Mouse (Mus musculus): Measurements from ENCODE around the gene Edem2. TPM values are rescaled to one million over a fixed set of nuclear protein-coding genes. Genes with fewer than 3 reads are reported as not detected.

Gene Edem2
- polyA plus RNA-seq, 1 experiment from 2014 or later = 35.6 TPM

- Histone ChIP-seq H3K4me1 (ENCODE audit: insufficient read depth) (no peaks in the 10 kb centered on the region), H3K36me3 (ENCODE audit: insufficient read depth) (no peaks in the 10 kb centered on the region), H3K4me3 (ENCODE audit: low read depth, low read length) (no peak overlapping the region), H3K9ac (no peak overlapping the region), H3K27me3 (ENCODE audit: insufficient read depth, low read length) (no peaks in the 10 kb centered on the region), H3K4me2 (no peak overlapping the region), H3K9me3 (ENCODE audit: low read depth, low read length) (no peaks in the 10 kb centered on the region), H3K27ac (ENCODE audit: low read depth) (no peak overlapping the region)
- DNase-seq (no peak), ATAC-seq (ENCODE audit: insufficient read depth) (no peak)
- 62% methylated on average over 7 of the region's 7 CpGs for WGBS
- no peak for TF ChIP-seq CTCF (IDR thresholded peaks at IDR 0.05; ENCODE audit: low read depth)
Measured at GRCm38 (mm10) chr2:155696851-155697250, 32.4 kb downstream of the Edem2 start.

GRCm38 (mm10) chr2:155696091-155696558, 33.1 kb downstream of the Edem2 start:
- Histone ChIP-seq H3K27me3 (ENCODE audit: insufficient read depth, low read length) (no peaks in the 10 kb centered on the region), H3K27ac (ENCODE audit: low read depth) (no peak overlapping the region), H3K4me2 (no peak overlapping the region), H3K4me1 (ENCODE audit: insufficient read depth) (0 out of 2 replicates have a peak, but pooled peaks cover 2% of the 10 kb centered on the region), H3K4me3 (ENCODE audit: low read depth, low read length) (no peak overlapping the region), H3K9me3 (ENCODE audit: low read depth, low read length) (no peaks in the 10 kb centered on the region), H3K36me3 (ENCODE audit: insufficient read depth) (no peaks in the 10 kb centered on the region), H3K9ac (no peak overlapping the region)
- WGBS = 18% methylated on average over 7 of the region's 7 CpGs
- ATAC-seq (ENCODE audit: insufficient read depth) (no peak), DNase-seq (peak; percentile 91)
- TF ChIP-seq CTCF (IDR thresholded peaks at IDR 0.05; ENCODE audit: low read depth) = peak; percentile 93

GRCm38 (mm10) chr2:155695316-155695715, 34.0 kb downstream of the Edem2 start:
- Histone ChIP-seq H3K27me3 (ENCODE audit: insufficient read depth, low read length) (no peaks in the 10 kb centered on the region), H3K9ac (no peak overlapping the region), H3K4me3 (ENCODE audit: low read depth, low read length) (no peak overlapping the region), H3K27ac (ENCODE audit: low read depth) (no peak overlapping the region), H3K4me2 (no peak overlapping the region), H3K9me3 (ENCODE audit: low read depth, low read length) (no peaks in the 10 kb centered on the region), H3K4me1 (ENCODE audit: insufficient read depth) (peaks cover 6% of the 10 kb centered on the region; the same call in 1 of the 2 replicates), H3K36me3 (ENCODE audit: insufficient read depth) (no peaks in the 10 kb centered on the region)
- 70% methylated on average over 3 of the region's 3 CpGs for WGBS
- ATAC-seq (ENCODE audit: insufficient read depth) = no peak
- no peak for TF ChIP-seq CTCF (IDR thresholded peaks at IDR 0.05; ENCODE audit: low read depth)
- DNase-seq = no peak

GRCm38 (mm10) chr2:155694564-155694963, 34.7 kb downstream of the Edem2 start:
- 72% methylated on average over 2 of the region's 2 CpGs for WGBS

GRCm38 (mm10) chr2:155693136-155693535, 36.1 kb downstream of the Edem2 start:
- no peaks in the 10 kb centered on the region for H3K36me3 ChIP-seq (ENCODE audit: insufficient read depth)
- H3K27me3 ChIP-seq (ENCODE audit: insufficient read depth, low read length) = no peaks in the 10 kb centered on the region
- WGBS = 74% methylated on average over 4 of the region's 4 CpGs
- H3K4me2 ChIP-seq = no peak overlapping the region
- peaks cover 6% of the 10 kb centered on the region; the same call in 1 of the 2 replicates for H3K4me1 ChIP-seq (ENCODE audit: insufficient read depth)
- H3K9me3 ChIP-seq (ENCODE audit: low read depth, low read length) = no peaks in the 10 kb centered on the region
- H3K9ac ChIP-seq = no peak overlapping the region
- ATAC-seq (ENCODE audit: insufficient read depth) (no peak), DNase-seq (no peak)
- H3K27ac ChIP-seq (ENCODE audit: low read depth) = no peak overlapping the region
- no peak overlapping the region for H3K4me3 ChIP-seq (ENCODE audit: low read depth, low read length)
- no peak for TF ChIP-seq CTCF (IDR thresholded peaks at IDR 0.05; ENCODE audit: low read depth)

More at GRCm38 (mm10) chr2:155694564-155694963, 34.7 kb downstream of the Edem2 start:
- Histone ChIP-seq H3K27me3 (ENCODE audit: insufficient read depth, low read length) (no peaks in the 10 kb centered on the region), H3K36me3 (ENCODE audit: insufficient read depth) (no peaks in the 10 kb centered on the region), H3K4me1 (ENCODE audit: insufficient read depth) (peaks cover 6% of the 10 kb centered on the region; the same call in 1 of the 2 replicates), H3K4me3 (ENCODE audit: low read depth, low read length) (no peak overlapping the region), H3K9ac (no peak overlapping the region), H3K27ac (ENCODE audit: low read depth) (no peak overlapping the region), H3K9me3 (ENCODE audit: low read depth, low read length) (no peaks in the 10 kb centered on the region), H3K4me2 (no peak overlapping the region)
- no peak for ATAC-seq (ENCODE audit: insufficient read depth)
- no peak for DNase-seq
- TF ChIP-seq CTCF (IDR thresholded peaks at IDR 0.05; ENCODE audit: low read depth) = no peak

- peak; percentile 98 for TF ChIP-seq CTCF (IDR thresholded peaks at IDR 0.05; ENCODE audit: low read depth)
- DNase-seq (peak; percentile 98), ATAC-seq (ENCODE audit: insufficient read depth) (peak; percentile 97)
- Histone ChIP-seq H3K9me3 (ENCODE audit: low read depth, low read length) (no peaks in the 10 kb centered on the region), H3K27ac (ENCODE audit: low read depth) (peak within 1 kb of the TSS; percentile 88), H3K4me2 (peak within 1 kb of the TSS; percentile 88), H3K9ac (peak within 1 kb of the TSS; percentile 92), H3K4me1 (ENCODE audit: insufficient read depth) (peaks cover 6% of the 10 kb centered on the region; the same call in 1 of the 2 replicates), H3K4me3 (ENCODE audit: low read depth, low read length) (peak within 1 kb of the TSS; percentile 94), H3K27me3 (ENCODE audit: insufficient read depth, low read length) (no peaks in the 10 kb centered on the region), H3K36me3 (ENCODE audit: insufficient read depth) (peaks cover 7% of the 10 kb centered on the region; the same call in 1 of the 2 replicates)
- WGBS = under 1% methylated on average over 70 of the region's 72 CpGs
Measured at GRCm38 (mm10) chr2:155691723-155692493, 37.4 kb downstream of the Edem2 start, which contains the start of gene Trpc4ap. Gene Trpc4ap (minus strand): TSS chr2:155692384.

- H3K9me3 ChIP-seq (ENCODE audit: low read depth, low read length) = no peaks in the 10 kb centered on the region
- no peak for ATAC-seq (ENCODE audit: insufficient read depth)
- peak overlapping the region; percentile 88 for H3K27ac ChIP-seq (ENCODE audit: low read depth)
- H3K4me3 ChIP-seq (ENCODE audit: low read depth, low read length) = peak overlapping the region; percentile 94
- peak overlapping the region; percentile 88 for H3K4me2 ChIP-seq
- no peak for TF ChIP-seq CTCF (IDR thresholded peaks at IDR 0.05; ENCODE audit: low read depth)
- H3K36me3 ChIP-seq (ENCODE audit: insufficient read depth) = peaks cover 8% of the 10 kb centered on the region; the same call in 1 of the 2 replicates
- WGBS = 3% methylated on average over 8 of the region's 8 CpGs
- peak overlapping the region; percentile 92 for H3K9ac ChIP-seq
- no peaks in the 10 kb centered on the region for H3K27me3 ChIP-seq (ENCODE audit: insufficient read depth, low read length)
- H3K4me1 ChIP-seq (ENCODE audit: insufficient read depth) = peaks cover 6% of the 10 kb centered on the region; the same call in 1 of the 2 replicates
- peak; percentile 29 for DNase-seq
Measured at GRCm38 (mm10) chr2:155691336-155691722, 37.9 kb downstream of the Edem2 start.

Measured in lung, embryonic 14.5 days (tissue).